Mouse (Mus musculus) liver, embryonic 11.5 days (tissue): ENCODE measurements around the gene Tns1. TPM values are rescaled to one million over a fixed set of nuclear protein-coding genes. Genes with fewer than 3 reads are reported as not detected.
A peak's percentile ranks its signal among the peaks of the same experiment; 100 is the strongest.

Experiments
- ATAC-seq: fragments of 200-750 bp; cut with Nextera tagmentation; replicated peaks from 2 replicates; pipeline ENCODE4 v1.8.0; 2017; ENCODE audit warnings: moderate number of reproducible peaks, mild to moderate bottlenecking, moderate TSS enrichment, moderate library complexity; ENCODE audit not compliant: low FRiP score
- DNase-seq: peaks from one replicate; pipeline ENCODE4 v3.0.0-alpha.2; 2017; ENCODE audit warnings: low spot score
- H3K27ac ChIP-seq: fragments of 300-500 bp; sonication (generic); 2 replicates; pipeline ENCODE4 v1.5.1; 2014; ENCODE audit warnings: mild to moderate bottlenecking, low read depth, low read length, control low read depth
- H3K27me3 ChIP-seq: fragments of 300-500 bp; sonication (generic); replicated peaks from 2 replicates; pipeline ENCODE4 v1.6.1; 2014; ENCODE audit warnings: low read length, mixed read lengths; ENCODE audit not compliant: control insufficient read depth, insufficient read depth
- H3K36me3 ChIP-seq: fragments of 300-500 bp; sonication (generic); 2 replicates; pipeline ENCODE4 v1.6.1; 2014; ENCODE audit warnings: mild to moderate bottlenecking, low read length, moderate library complexity, mixed read lengths; ENCODE audit not compliant: control insufficient read depth, insufficient read depth
- H3K4me1 ChIP-seq: fragments of 300-500 bp; sonication (generic); replicated peaks from 2 replicates; pipeline ENCODE4 v1.6.1; 2014; ENCODE audit warnings: low read length, mixed read lengths; ENCODE audit not compliant: control insufficient read depth, insufficient read depth
- H3K4me2 ChIP-seq: fragments of 300-500 bp; sonication (generic); 2 replicates; pipeline ENCODE4 v1.6.1; 2014; ENCODE audit warnings: mild to moderate bottlenecking, control low read depth, moderate library complexity
- H3K4me3 ChIP-seq: fragments of 300-500 bp; sonication (generic); 2 replicates; pipeline ENCODE4 v1.5.1; 2014; ENCODE audit warnings: low read depth, low read length, control low read depth
- H3K9ac ChIP-seq: fragments of 300-500 bp; sonication (generic); 2 replicates; pipeline ENCODE4 v1.6.1; 2014; ENCODE audit warnings: low read depth, low read length, control low read depth
- H3K9me3 ChIP-seq: fragments of 300-500 bp; sonication (generic); 2 replicates; pipeline ENCODE4 v1.6.1; 2016; ENCODE audit warnings: low read length, inconsistent platforms, mixed read lengths; ENCODE audit not compliant: control insufficient read depth
- WGBS: fragments of 180-500 bp; shearing (Covaris S2); extraction: QIAGEN DNeasy Blood & Tissue Kit; methylation state at CpG from one replicate; pipeline ENCODE4 v1.1.7; 2014; 5-methylcytosine and 5-hydroxymethylcytosine counted together
- polyA plus RNA-seq: library from polyadenylated mRNA; unstranded; fragments of >200 nt; fragmentation: Nextera tagmentation; extraction: Ambion mirVana; gene quantifications from 2 replicates; pipeline ENCODE4 v1.2.1, GENCODE M21; 2014

Tns1 gene
- polyA plus RNA-seq, 1 experiment from 2014 or later = 19.4 TPM

- H3K4me1 ChIP-seq = peaks cover 59% of the 10 kb centered on the region
- peak overlapping the region; percentile 66 for H3K27ac ChIP-seq
- H3K9ac ChIP-seq = no peak overlapping the region
- 45% methylated on average over 11 of the region's 11 CpGs for WGBS
- no peaks in the 10 kb centered on the region for H3K27me3 ChIP-seq
- no peak for DNase-seq
- no peak overlapping the region for H3K4me3 ChIP-seq
- no peaks in the 10 kb centered on the region for H3K36me3 ChIP-seq
- H3K9me3 ChIP-seq = no peaks in the 10 kb centered on the region
- H3K4me2 ChIP-seq = no peak overlapping the region
- no peak for ATAC-seq
These were observed 96.6 kb downstream of the Tns1 start for GRCm38 (mm10) chr1:74027559-74028091.

- WGBS = 63% methylated on average over 9 of the region's 9 CpGs
- H3K4me2 ChIP-seq = no peak overlapping the region
- H3K27ac ChIP-seq = no peak overlapping the region
- no peak overlapping the region for H3K9ac ChIP-seq
- DNase-seq (no peak), ATAC-seq (no peak)
- H3K4me1 ChIP-seq = peaks cover 53% of the 10 kb centered on the region
- no peaks in the 10 kb centered on the region for H3K9me3 ChIP-seq
- no peaks in the 10 kb centered on the region for H3K27me3 ChIP-seq
- H3K4me3 ChIP-seq = no peak overlapping the region
- no peaks in the 10 kb centered on the region for H3K36me3 ChIP-seq
These were observed 97.5 kb downstream of the Tns1 start for GRCm38 (mm10) chr1:74026703-74027195.

GRCm38 (mm10) chr1:74025651-74026226 is 98.5 kb downstream of the Tns1 start:
- no peak overlapping the region for H3K4me3 ChIP-seq
- H3K36me3 ChIP-seq = no peaks in the 10 kb centered on the region
- no peak overlapping the region for H3K27ac ChIP-seq
- H3K4me2 ChIP-seq = no peak overlapping the region
- 36% methylated on average over 4 of the region's 4 CpGs for WGBS
- no peak overlapping the region for H3K9ac ChIP-seq
- no peaks in the 10 kb centered on the region for H3K9me3 ChIP-seq
- DNase-seq (no peak), ATAC-seq (no peak)
- H3K4me1 ChIP-seq = peaks cover 44% of the 10 kb centered on the region
- no peaks in the 10 kb centered on the region for H3K27me3 ChIP-seq

DNA sequence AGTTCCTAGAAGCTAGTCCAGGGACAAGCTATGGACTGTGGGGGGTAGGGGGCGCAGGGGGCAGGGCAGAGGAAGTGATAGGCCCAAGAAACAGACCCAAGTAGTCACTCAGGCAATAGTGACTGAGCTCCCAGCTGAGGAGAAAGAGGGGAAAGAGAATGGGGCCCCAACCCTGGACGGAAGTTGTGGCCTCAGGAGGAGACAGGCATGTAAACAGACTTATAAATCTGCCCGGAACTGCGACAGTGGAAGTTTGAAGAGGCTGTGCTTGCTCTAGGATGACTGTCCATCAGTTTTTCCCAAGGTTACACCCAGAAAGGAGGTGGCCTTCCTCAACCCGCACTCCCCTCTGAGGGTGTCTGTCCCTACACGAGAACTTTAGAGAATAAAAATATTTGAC is 99.0 kb downstream of the Tns1 start:
- no peak overlapping the region for H3K9ac ChIP-seq
- no peaks in the 10 kb centered on the region for H3K9me3 ChIP-seq
- ATAC-seq (peak; percentile 19; the same call in 1 of the 2 replicates), DNase-seq (no peak)
- H3K4me3 ChIP-seq = no peak overlapping the region
- H3K27me3 ChIP-seq = no peaks in the 10 kb centered on the region
- 22% methylated on average over 6 of the region's 6 CpGs for whole genome bisulfite sequencing
- H3K36me3 ChIP-seq = no peaks in the 10 kb centered on the region
- peaks cover 39% of the 10 kb centered on the region for H3K4me1 ChIP-seq
- H3K27ac ChIP-seq = peak overlapping the region; percentile 45; the same call in 1 of the 2 replicates
- H3K4me2 ChIP-seq = no peak overlapping the region

DNA sequence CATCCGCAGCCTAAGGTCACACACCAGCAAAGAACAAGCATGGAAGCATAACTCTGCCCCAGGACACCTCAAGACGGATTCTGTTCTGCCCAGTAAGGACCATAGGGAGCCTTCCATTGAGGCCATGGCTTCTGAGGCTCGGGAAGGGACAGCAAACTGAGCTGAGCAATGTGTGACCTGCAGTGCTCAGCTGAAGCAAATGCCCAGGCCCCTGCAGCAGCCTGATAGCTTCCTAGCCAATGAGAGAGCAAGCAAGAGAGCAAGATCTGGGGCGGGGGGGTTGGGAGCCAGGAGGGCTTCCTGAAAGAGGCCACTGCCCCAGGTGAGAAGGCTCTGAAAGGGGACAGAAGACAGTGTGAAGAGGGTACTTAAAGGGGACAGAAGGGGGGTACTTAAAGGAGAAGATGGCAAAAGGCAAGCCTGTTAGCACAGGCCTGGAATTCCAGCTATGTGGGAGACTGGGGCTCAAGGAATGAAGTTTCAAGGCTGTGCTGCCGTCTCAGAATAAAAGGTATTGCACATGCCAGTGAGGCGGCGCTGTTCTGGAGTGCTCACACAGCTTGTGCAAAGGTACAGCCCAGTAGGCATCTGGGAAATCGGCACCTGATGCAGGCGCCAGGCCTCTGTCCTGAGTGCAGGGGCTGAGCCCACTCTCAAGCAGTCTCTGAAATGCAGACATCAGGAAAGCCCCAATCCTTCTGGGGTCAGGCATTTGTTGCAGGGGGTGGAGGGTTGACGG is 99.6 kb downstream of the Tns1 start:
- Histone ChIP-seq H3K4me2 (no peak overlapping the region), H3K9ac (no peak overlapping the region), H3K4me3 (no peak overlapping the region), H3K9me3 (no peaks in the 10 kb centered on the region), H3K36me3 (no peaks in the 10 kb centered on the region), H3K27me3 (no peaks in the 10 kb centered on the region), H3K4me1 (peaks cover 39% of the 10 kb centered on the region), H3K27ac (peak overlapping the region; percentile 45)
- ATAC-seq = no peak
- 50% methylated on average over 10 of the region's 10 CpGs for WGBS
- DNase-seq = no peak

DNA sequence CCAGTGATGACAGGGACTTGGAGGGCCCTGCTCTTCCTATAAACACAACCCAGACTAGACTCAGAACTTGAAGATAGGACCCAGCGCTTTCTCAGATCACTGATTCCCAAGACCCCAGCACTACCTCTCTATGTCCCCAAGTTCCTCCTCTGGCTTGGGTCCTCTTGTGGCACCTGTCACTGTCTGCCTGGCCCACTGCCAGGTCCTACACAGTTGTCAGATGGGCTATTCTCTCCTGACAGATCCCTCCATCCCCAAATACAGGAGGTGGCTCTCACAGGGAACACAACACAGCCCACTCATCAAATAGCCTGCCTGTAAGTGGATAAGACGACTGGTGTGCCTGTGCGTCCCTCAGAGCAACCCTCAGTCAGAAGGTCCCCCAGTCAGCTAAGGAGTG is 101.3 kb downstream of the Tns1 start:
- no peak overlapping the region for H3K9ac ChIP-seq
- no peak for ATAC-seq
- no peaks in the 10 kb centered on the region for H3K9me3 ChIP-seq
- H3K27ac ChIP-seq = no peak overlapping the region
- WGBS = 76% methylated on average over 3 of the region's 3 CpGs
- H3K27me3 ChIP-seq = no peaks in the 10 kb centered on the region
- peaks cover 34% of the 10 kb centered on the region for H3K4me1 ChIP-seq
- H3K36me3 ChIP-seq = no peaks in the 10 kb centered on the region
- no peak overlapping the region for H3K4me3 ChIP-seq
- no peak for DNase-seq
- no peak overlapping the region for H3K4me2 ChIP-seq

DNA sequence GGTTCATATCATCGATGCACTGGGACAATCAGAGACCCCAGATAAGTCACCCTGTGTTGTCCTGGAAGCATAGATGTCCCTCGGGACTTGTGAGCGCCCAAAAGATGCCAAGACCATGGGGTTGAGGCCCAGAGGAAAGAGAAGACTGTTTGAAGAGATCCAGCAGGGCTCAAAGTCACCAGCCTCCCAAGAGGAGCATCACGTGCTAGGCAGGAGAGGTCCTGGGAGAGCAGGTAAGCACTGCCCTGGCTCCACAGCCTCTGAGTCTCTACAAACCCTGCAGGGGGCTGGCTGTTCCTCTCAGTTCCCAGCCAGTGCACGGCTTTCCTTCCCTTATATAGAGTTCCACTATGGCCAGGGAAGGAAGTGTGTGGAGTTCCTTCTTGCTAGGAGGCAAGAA is 101.7 kb downstream of the Tns1 start:
- H3K27ac ChIP-seq = no peak overlapping the region
- WGBS = 65% methylated on average over 5 of the region's 5 CpGs

DNA sequence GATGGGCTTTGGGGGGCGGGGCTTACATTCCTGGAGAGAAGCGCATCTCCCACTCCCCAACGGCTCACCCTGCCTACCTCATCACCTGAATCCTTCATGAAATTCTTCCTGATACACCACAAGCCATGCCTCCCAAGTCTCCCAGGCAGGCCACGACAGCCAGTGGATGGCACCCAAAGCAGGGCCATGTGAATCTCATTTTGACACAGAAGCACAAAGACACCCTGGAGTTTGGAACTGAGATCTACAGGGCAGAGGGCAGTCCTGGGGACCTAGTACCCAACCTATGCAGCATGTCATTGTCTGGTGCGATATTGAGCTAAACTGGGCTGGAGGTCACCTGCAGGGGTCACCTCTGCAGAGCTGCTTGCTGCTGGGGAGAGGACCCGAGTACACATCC is 104.0 kb downstream of the Tns1 start:
- Histone ChIP-seq H3K4me1 (peaks cover 10% of the 10 kb centered on the region), H3K27ac (no peak overlapping the region), H3K9me3 (no peaks in the 10 kb centered on the region), H3K36me3 (no peaks in the 10 kb centered on the region), H3K4me2 (no peak overlapping the region), H3K4me3 (no peak overlapping the region), H3K27me3 (no peaks in the 10 kb centered on the region), H3K9ac (no peak overlapping the region)
- 60% methylated on average over 6 of the region's 6 CpGs for WGBS
- ATAC-seq (no peak), DNase-seq (no peak)

More for the DNA sequence above, 101.7 kb downstream of the Tns1 start:
- no peak for ATAC-seq
- Histone ChIP-seq H3K27me3 (no peaks in the 10 kb centered on the region), H3K36me3 (no peaks in the 10 kb centered on the region), H3K9me3 (no peaks in the 10 kb centered on the region), H3K9ac (no peak overlapping the region), H3K4me2 (no peak overlapping the region), H3K4me3 (no peak overlapping the region), H3K4me1 (peaks cover 30% of the 10 kb centered on the region)
- no peak for DNase-seq
